Mouse (Mus musculus): ENCODE results near the gene Ttc7. TPM values are rescaled to one million over a fixed set of nuclear protein-coding genes. Genes with fewer than 3 reads are reported as not detected.
"Not testable (repeated sequence)": the region's sequence is repeated elsewhere in the genome, so short reads cannot be mapped to it uniquely, and the experiment has no call there.

Gene Ttc7
- polyA plus RNA-seq, 1 experiment from 2014 or later: 23.2 TPM

DNA sequence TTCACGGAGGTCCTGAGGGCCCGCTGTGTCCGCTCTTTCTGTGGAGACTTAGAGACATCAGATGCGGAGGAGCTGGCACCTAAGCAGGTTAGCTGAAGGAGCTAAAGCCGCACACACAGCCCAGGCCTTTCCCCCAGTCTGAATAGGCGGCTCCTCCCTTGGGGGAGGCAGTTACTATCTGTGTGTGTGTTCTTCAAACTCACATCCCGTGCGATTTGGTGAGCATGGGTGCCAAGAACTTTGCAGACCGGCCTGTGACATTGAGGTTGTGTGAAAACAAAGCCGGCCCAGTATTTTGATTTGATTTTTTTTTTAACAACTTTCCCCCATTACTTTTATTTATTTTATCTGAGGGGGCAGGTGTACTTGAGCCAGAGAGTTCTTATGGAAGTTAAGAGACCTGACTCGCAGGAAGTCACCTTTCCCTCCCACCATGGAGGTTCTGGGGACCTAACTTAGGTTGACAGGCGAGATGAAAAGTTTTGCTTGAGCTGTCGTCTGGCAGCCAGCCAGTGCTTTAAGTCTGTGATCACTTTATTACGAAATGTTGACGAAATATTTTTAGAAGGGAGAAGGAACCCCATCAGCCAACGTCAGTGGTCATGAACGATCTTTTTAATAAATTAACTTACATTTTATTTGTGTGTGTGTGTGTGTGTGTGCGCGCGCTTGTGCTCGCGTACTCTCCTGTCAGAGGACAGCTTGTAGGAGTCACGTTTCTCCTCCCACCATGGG lies 3.2 kb downstream of the Ttc7 start:
- TF ChIP-seq CTCF (IDR thresholded peaks at IDR 0.05): no peak
- no peaks in the 10 kb centered on the region for H3K27me3 ChIP-seq
- ChIA-PET POLR2A (interaction anchor here (0.7 to 1.2 kb wide), 2 partner anchors 13 to 18 kb away, joined by 3 to 4 read pairs; no protein-coding TSS in a partner anchor), CTCF (interaction anchor here (1.5 kb wide), 1 partner anchor 29 kb away, joined by 5 read pairs; no protein-coding TSS in a partner anchor)
- ATAC-seq: no peak
- no peak for DNase-seq (ENCODE audit: low read depth, low spot score)
- in situ Hi-C loops (cut with MboI; ENCODE audit: low pct_unique_long_range_greater_than_20kb): no loop called here

DNA sequence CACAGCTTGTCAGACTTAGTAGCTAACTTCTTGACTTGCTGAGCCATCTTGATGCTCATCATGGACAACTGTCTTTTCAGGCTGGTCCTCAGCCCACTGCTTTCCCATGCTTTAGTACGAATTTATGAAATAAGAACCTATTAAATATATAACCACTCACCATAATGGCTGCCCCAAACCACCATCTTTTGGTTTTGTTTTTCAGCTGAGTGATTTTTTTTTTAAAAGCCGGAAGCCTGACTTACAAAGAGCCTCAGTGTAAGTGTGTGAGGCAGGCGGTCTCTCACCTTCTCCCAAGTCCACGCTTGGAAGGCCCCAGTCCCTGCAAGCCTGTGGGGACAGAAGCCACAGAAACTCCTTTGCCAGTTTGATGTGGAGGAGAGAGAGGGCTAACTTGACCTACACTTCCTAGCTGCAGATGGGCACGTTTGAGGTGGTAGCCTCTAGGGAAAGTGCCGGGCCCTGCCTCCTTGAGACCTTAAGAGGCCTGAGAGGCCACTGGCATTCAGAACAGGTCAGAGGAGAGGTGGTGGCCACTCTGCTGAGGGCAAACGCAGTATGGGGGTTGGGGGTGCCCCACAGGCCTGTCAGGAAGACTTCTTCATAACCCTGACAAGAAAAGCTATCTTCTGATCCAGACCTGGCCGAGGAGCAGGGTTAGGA lies 3.9 kb downstream of the Ttc7 start:
- ChIA-PET CTCF (interaction anchor here (1.5 kb wide), 1 partner anchor 28 kb away, joined by 5 read pairs; no protein-coding TSS in a partner anchor), POLR2A (interaction anchor here (1.2 kb wide), 1 partner anchor 12 kb away, joined by 4 read pairs; no protein-coding TSS in a partner anchor)
- DNase-seq (ENCODE audit: low read depth, low spot score) (no peak), ATAC-seq (no peak)
- TF ChIP-seq CTCF (IDR thresholded peaks at IDR 0.05): no peak
- in situ Hi-C loops (cut with MboI; ENCODE audit: low pct_unique_long_range_greater_than_20kb): no loop called here
- H3K27me3 ChIP-seq: no peaks in the 10 kb centered on the region

DNA sequence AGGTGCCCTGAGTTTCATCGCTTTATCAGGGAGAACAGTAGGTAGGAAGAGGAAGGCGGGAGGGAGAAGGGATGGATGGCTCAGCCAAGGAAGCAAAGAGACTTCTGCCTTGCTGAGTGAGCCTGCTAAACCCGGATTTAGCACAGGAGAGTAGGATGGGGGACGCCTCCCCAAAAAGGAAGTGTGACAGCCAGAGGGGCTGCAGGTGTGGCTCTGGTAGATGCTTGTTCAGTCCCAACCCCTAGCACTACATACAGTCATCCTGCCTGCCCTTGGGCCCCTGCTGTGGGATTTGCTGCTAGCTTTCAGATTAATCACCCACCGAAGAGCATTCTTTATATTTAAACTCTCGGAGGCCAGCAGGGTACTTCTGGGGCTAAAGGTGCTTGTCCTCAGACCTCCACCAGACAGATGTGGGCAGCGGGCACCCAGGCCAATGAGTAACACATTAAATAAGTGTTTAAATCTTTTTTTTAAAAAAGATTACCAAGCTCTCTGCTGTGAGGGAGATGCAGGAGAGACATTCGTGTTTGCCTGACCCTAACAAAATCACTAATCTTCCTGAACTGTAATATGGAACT lies 4.6 kb downstream of the Ttc7 start:
- no peaks in the 10 kb centered on the region for H3K27me3 ChIP-seq
- ATAC-seq: no peak
- in situ Hi-C loops (cut with MboI; ENCODE audit: low pct_unique_long_range_greater_than_20kb): no loop called here
- no peak for DNase-seq (ENCODE audit: low read depth, low spot score)
- ChIA-PET CTCF (interaction anchor here (1.0 to 1.5 kb wide), 3 partner anchors 12 to 27 kb away, joined by 3 to 5 read pairs (median 3); no protein-coding TSS in a partner anchor), POLR2A (no interaction called here)
- TF ChIP-seq CTCF (IDR thresholded peaks at IDR 0.05): no peak

DNA sequence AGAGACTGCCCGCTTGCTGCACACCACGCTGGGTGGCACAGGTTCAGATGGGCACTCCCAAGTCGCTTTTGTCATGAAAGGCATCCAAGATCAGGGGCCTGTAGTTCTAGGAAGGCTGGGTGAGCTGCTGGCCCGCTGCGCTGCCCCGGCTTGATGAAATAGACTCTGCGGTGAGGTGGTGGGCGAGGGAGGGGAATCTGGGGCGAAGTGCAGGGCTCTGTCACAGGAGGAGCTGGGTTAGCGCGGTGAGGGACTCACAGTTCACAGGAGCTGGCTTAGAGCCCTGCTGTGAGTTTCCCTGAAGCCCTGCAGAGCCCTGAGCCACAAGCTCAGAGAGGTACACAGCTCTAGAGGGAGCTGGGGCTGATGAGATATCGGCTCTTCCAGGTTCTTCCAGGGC lies 5.4 kb downstream of the Ttc7 start:
- no peak for DNase-seq (ENCODE audit: low read depth, low spot score)
- no peak for ATAC-seq
- ChIA-PET POLR2A (no interaction called here), CTCF (interaction anchor here (1.0 to 1.3 kb wide), 2 partner anchors 13 to 20 kb away, joined by 3 read pairs; no protein-coding TSS in a partner anchor)
- TF ChIP-seq CTCF (IDR thresholded peaks at IDR 0.05): no peak
- no peaks in the 10 kb centered on the region for H3K27me3 ChIP-seq
- in situ Hi-C loops (cut with MboI; ENCODE audit: low pct_unique_long_range_greater_than_20kb): no loop called here

DNA sequence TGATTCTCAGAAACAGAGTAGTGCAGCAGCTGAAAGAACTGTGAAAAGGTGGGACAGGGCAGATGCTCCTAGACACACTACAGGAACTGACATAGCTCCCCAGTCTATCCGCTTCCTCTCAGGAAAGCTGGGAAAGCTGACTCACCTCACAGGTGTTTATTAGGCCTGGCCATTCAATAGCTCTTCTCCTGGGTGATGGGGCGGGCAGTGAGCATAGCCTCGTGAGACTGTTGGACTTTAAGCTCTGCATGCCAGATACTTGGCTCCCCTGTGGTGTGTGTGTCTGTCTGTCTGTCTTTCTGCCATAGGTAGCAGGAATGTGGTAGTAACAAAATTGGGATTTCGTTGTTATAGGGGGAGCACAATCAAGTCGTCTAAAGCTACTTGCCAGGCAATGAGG lies 6.7 kb downstream of the Ttc7 start:
- in situ Hi-C loops (cut with MboI; ENCODE audit: low pct_unique_long_range_greater_than_20kb): no loop called here
- CTCF ChIA-PET: interaction anchor here (0.7 kb wide), 1 partner anchor 245 kb away, joined by 3 read pairs; no protein-coding TSS in a partner anchor
- H3K27me3 ChIP-seq: no peaks in the 10 kb centered on the region
- POLR2A ChIA-PET: no interaction called here
- no peak for TF ChIP-seq CTCF (IDR thresholded peaks at IDR 0.05)
- ATAC-seq (no peak), DNase-seq (ENCODE audit: low read depth, low spot score) (no peak)

DNA sequence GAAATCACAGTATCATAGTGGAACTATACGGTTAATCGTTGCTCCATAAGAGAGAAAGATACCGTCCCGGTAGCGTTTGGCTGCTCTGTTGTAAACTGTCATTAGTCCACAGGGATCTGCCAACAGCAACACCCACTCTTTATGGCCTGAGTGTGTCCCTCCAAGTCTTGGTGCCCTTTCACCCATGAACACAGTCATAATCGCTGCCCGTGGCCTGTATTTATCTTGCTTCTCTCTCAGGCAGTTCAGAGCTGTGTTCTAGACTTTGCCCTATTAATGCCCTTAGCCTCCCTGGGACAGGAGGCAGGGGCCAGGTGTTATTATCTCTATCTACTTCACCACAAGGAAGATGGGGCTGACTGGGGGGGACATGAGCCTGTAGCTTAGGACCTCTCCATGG lies 8.4 kb downstream of the Ttc7 start:
- ChIA-PET POLR2A (no interaction called here), CTCF (no interaction called here)
- no peaks in the 10 kb centered on the region for H3K27me3 ChIP-seq
- ATAC-seq (no peak), DNase-seq (ENCODE audit: low read depth, low spot score) (no peak)
- in situ Hi-C loops (cut with MboI; ENCODE audit: low pct_unique_long_range_greater_than_20kb): no loop called here
- no peak for TF ChIP-seq CTCF (IDR thresholded peaks at IDR 0.05)

DNA sequence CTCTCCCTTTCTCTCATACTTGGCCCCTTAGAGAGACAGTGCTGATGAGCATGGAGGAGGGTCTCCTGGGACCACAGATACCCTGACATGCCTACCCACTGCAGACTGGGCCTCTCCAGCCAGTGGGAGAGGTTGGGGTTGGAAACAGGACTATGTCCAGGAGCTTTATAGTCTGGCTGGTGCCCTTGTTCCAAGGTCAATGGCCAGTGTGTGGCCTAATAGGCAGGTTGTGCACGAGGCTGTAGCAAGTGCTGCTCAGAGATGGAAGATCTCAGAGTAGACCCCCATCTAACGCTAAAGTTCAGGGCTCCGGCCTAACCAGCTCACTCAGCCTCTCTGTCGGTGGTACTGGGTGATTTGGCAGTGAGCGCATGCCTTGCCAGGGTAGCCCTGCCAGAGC lies 9.1 kb downstream of the Ttc7 start:
- in situ Hi-C loops (cut with MboI; ENCODE audit: low pct_unique_long_range_greater_than_20kb): no loop called here
- no peak for TF ChIP-seq CTCF (IDR thresholded peaks at IDR 0.05)
- POLR2A ChIA-PET: interaction anchor here (0.7 kb wide), 1 partner anchor 10 kb away, joined by 11 read pairs; no protein-coding TSS in a partner anchor
- ATAC-seq (no peak), DNase-seq (ENCODE audit: low read depth, low spot score) (no peak)
- H3K27me3 ChIP-seq: no peaks in the 10 kb centered on the region
- CTCF ChIA-PET: no interaction called here

DNA sequence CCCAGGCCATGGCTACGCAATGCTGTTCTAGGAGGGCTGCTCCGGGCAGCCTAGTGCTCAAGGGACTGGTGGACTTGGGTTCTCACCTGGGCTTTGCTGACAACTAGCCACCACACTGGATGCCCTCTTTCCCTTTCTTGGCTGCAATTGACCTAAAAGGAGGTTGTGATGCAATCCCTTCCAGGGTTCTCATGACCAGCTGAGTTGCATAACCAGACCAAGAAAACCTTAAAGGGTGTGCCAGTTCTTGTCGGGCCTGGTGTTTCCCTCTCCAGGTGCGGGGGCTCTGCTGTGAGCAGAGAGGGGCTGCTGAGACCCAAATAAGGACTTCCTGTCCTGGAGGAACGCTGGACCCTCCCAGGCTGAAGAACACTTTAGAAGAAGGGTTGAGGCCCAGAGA lies 10.4 kb downstream of the Ttc7 start:
- ATAC-seq (no peak), DNase-seq (ENCODE audit: low read depth, low spot score) (no peak)
- in situ Hi-C loops (cut with MboI; ENCODE audit: low pct_unique_long_range_greater_than_20kb): no loop called here
- ChIA-PET CTCF (no interaction called here), POLR2A (interaction anchor here (0.6 to 0.9 kb wide), 2 partner anchors 11 to 327 kb away, joined by 3 to 5 read pairs; no protein-coding TSS in a partner anchor)
- H3K27me3 ChIP-seq: no peaks in the 10 kb centered on the region
- TF ChIP-seq CTCF (IDR thresholded peaks at IDR 0.05): no peak

DNA sequence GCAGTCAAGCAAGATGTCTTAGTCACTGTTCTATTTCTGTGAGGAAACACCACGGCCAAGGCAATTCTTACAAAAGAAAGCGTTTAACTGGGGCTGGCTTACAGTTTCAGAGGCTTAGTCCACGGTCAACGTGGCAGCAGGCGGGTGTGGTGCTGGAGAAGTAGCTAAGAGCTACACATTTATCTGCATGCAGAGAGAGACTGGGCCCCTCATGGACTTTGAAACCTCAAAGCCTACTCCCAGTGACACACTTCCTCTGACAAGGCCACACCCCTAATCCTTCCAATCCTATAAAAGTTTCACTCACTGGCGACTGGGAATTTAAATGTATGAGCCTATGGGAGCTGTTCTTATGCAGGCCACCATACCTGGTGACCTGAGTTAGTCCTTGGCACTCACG lies 13.1 kb downstream of the Ttc7 start:
- CTCF ChIA-PET: no interaction called here
- no peak for ATAC-seq

DNA sequence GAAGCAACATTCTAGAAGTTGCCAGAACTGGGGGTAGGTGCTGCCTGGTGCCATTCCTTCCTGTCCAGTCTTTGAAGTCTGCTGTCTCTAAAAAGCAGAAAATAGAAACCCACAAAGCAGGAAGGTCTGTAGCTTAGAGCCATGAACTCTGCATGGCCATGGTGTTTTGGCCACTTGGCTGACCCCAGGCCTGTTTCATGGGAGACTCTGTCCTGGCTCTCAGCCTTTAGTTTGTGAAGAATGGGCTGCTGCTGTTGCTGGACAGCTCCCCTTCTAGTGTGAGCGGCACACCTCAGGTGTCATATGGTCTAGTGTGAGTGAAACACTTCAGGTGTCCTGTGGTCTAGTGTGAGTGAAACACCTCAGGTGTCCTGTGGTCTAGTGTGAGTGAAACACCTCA lies 14.0 kb downstream of the Ttc7 start:
- H3K27me3 ChIP-seq; DNase-seq (ENCODE audit: low read depth, low spot score); CTCF ChIA-PET; in situ Hi-C loops (cut with MboI; ENCODE audit: low pct_unique_long_range_greater_than_20kb); POLR2A ChIA-PET; ATAC-seq: not testable (repeated sequence)

More for the DNA sequence above, 13.1 kb downstream of the Ttc7 start:
- in situ Hi-C loops (cut with MboI; ENCODE audit: low pct_unique_long_range_greater_than_20kb): no loop called here
- DNase-seq (ENCODE audit: low read depth, low spot score): no peak
- no peak for TF ChIP-seq CTCF (IDR thresholded peaks at IDR 0.05)
- POLR2A ChIA-PET: no interaction called here
- H3K27me3 ChIP-seq: no peaks in the 10 kb centered on the region

DNA sequence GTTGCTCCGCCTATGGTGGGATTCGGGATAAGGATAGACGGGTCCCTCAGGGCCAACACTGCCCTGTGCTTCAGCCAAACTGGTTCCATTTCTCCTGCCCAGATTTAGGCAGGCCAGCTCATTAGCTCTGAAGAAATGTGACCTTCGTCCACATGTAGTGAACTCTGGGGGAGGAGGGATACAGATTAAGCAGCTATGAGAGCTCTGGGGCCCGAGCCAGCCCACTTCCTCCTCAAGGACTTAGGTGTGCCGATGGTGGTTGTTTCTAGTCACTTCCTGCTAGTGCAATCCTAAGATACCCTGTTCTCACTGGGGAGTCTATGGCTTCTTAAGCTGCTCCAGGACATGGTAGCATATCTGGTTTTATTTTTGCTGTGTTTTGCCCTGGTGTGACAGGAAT lies 16.3 kb downstream of the Ttc7 start:
- CTCF ChIA-PET: interaction anchor here (1.1 to 1.4 kb wide), 3 partner anchors 15 to 262 kb away, joined by 3 read pairs; no protein-coding TSS in a partner anchor
- no peak for ATAC-seq
- in situ Hi-C loops (cut with MboI; ENCODE audit: low pct_unique_long_range_greater_than_20kb): no loop called here
- no peaks in the 10 kb centered on the region for H3K27me3 ChIP-seq
- TF ChIP-seq CTCF (IDR thresholded peaks at IDR 0.05): no peak
- DNase-seq (ENCODE audit: low read depth, low spot score): no peak
- POLR2A ChIA-PET: interaction anchor here (0.8 to 1.1 kb wide), 2 partner anchors 13 to 16 kb away, joined by 3 to 4 read pairs; partner anchors contain the start of gene Ttc7

Measured in Patski (cell line).